Mouse (Mus musculus) ES-Bruce4 (cell line): ENCODE measurements around the gene Bricd5.

ENCODE experiments used
- CTCF ChIP-seq: IDR thresholded peaks from one replicate; pipeline ENCODE4 v1.8.1; 2011; ENCODE audit warnings: low read depth, low read length
- EP300 ChIP-seq: IDR thresholded peaks from 2 replicates; pipeline ENCODE4 v1.6.1; 2011; ENCODE audit warnings: low read depth, low read length; ENCODE audit not compliant: insufficient read depth
- POLR2A ChIP-seq: IDR thresholded peaks from one replicate; pipeline ENCODE4 v1.8.1; 2011; ENCODE audit warnings: low read length; ENCODE audit not compliant: insufficient read depth

- TF ChIP-seq EP300 (no peak), CTCF (no peak), POLR2A (no peak)
Observed at GRCm38 (mm10) chr17:24474557-24474956, 873 bp downstream of the Bricd5 start.
